Mouse (Mus musculus): Measurements from ENCODE around the gene Ptprd.

GRCm38 (mm10) chr4:76846265-76846664, 1365.5 kb downstream of the Ptprd start:
- TF ChIP-seq CTCF (IDR thresholded peaks at IDR 0.05; ENCODE audit: borderline replicate concordance, extremely low read depth, insufficient read depth, insufficient read length) (no peak), POLR2A (IDR thresholded peaks at IDR 0.05; ENCODE audit: borderline replicate concordance, extremely low read depth, insufficient read depth, insufficient read length, poor library complexity, severe bottlenecking) (no peak)
